Mouse (Mus musculus): ENCODE measurements around the gene Myh7.

Myh7 gene

DNA sequence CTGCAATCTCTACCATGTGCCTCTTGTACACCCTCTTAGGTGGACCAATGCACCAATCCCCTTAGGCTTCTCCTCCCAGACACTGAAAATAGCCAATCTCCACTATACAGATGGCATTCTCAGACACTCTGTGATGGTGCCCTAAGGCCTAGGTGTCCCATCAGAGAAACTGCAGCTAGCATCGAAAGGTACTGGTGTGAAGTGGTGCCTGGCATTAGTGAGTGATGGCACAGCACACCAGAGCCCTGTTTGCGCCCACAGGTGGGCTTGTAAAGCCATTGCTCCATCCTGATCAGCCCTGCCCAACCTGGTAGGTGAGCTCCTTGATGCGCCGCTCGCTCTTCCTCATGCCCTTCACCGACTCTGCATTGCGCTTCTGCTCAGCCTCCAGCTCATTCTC, 50.5 kb downstream of the Myh7 start:
- no peak for DNase-seq (ENCODE audit: low spot score in 2 of 2)

DNA sequence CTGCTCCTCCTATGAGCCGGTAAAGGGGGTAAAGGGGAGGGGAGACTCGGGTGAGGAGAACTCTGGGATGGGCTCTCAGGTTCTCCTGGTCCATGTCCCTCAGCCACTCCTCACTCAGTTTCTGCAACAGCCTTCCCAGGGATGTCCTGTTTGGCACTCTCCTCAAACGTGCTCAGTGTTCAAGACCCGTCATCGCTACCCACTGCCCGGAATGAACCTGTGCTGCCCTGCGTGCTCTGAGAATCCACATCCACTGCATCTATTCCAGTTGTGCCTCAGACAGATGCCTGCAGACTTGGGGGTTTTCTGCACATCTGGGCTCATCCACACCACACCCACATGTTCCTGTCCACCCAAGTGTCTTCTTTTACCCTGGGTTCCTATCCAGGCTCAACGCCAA, 51.9 kb downstream of the Myh7 start:
- DNase-seq (ENCODE audit: low spot score in 2 of 2): no peak

DNA sequence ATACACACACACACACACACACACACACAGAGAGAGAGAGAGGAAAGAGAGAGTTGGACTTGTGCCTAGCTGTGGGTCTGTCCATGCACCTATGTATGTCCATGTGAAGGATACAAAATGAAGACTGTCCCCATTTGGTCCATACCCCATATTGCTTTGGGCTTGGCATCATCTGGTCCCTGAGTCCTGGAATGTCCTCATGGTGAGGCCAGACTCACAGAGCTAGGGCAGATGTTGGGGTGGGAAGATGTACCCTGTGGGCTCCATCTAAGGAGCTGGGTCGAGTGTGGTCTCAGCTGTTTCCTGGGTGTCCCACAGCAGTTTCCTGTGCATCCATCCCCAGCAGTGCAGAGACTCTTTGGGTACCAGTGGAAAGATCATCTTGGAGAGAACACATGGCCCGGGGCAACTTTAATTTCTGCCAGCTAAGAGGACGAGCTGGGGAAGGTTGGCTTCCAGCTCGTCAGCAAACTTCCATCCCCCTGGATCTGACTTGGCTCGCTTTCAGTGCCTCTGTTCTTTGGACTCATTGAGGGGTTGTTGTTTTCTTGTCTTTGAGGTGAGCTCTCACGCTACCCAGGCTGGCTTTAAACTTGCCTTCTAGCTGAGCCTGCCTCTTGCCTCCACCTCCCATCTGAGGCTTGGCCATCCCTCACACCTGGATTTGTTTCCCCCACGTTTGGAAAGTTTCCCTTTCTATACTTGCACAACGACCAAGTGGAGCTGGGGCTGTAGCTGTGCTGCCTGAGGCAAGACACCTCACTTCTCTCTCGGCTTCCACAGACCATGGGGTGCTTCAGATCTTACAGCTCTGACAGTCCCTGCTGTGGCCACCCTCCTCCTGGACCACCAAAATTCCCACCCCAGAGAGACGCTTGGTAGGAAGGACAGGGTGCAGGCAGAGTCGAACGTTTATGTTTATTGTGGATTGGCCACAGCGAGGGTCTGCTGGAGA, 53.1 kb downstream of the Myh7 start:
- DNase-seq (ENCODE audit: low spot score in 2 of 2): no peak

DNA sequence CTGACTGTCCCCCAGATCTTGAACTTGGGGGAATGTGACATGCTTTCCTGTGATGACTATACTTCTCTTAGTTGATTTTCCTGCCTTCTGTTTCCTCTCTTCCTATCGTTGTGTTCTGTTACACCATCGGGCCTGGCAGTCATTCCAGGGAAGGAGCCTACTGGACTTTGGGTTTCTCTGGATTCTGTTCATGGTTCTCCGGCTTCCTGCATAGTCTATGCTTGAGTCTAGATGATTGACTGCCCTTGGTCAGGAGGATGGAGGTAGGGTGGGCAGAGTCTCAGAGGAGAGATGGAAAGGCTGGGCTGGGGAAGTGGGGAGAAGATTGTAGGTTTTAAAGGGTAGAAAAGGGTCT, 54.3 kb downstream of the Myh7 start:
- no peak for DNase-seq (ENCODE audit: low spot score in 2 of 2)

DNA sequence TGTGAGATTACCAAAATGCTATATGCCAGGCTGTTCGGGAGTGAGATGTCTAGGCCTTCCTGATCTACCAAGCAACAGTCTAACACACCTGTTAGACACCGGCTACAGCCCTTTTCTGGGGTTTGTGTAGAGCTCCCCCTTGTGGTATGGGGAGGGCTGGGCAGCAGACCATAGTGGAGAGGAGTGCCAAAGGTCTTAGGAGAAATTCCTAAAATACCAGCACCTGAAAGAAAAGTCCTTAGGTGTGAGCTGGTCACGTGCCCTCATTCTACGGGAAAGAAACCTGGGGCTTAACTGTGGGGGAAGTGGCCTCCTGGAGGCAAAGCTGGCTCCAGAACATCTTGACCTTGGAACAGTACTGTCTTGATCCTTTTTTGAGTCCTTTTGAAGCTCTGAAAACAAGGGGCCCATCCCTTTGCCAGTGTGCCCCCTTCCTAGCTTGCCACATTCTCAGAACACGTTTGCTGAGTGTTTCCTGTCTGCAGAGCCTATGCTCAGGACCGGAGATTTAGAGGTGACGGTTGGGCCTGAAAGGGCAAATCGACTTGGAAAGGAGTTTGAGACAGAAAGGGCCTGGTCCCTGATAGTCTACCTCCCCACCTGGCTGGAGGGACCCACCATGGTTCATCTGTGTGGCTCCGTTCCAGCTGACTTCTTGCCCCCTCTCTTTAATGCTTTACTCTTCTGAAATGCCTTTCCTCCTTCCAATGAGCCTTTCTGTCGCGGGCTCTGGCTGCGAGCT, 54.8 kb downstream of the Myh7 start:
- peak in 1 of 2 experiments; percentile 34 for DNase-seq (ENCODE audit: low spot score in 2 of 2)

DNA sequence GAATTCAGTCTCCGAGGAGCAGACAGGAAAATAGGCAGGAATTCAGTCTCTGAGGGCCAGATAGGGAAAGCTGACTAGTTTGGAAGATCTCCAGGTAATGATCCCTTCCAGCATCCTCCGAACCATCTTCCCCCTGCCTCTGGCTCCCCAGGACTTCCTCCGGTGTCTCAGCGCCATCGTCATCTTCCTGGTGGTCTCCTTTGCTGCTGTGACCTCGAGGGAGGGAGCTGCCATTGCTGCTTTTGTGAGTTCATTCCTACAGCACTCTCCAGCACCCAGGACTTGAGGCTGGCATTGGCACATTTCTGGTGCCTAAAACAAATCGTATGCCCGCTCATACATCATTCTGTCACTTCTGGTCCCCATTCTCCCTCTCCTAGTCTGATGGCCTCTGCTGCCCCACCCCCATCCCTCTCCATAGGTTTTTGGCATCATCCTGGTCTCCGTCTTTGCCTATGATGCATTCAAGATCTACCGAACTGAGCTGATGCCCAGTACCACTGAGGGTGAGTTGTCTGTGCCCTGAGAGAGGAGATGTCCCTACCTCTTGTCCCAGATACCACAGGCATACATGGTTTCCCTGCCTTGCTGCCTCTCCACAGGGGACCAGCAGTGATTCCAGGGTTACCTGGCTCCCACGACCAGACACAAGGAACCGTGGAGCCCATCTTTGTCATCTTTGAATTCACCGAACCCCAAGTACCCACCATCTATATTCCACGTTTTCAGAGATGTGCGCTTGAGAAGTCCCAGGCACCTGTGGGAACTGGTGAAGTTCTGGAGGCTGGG, 55.8 kb downstream of the Myh7 start:
- DNase-seq (ENCODE audit: low spot score in 2 of 2): no peak

DNA sequence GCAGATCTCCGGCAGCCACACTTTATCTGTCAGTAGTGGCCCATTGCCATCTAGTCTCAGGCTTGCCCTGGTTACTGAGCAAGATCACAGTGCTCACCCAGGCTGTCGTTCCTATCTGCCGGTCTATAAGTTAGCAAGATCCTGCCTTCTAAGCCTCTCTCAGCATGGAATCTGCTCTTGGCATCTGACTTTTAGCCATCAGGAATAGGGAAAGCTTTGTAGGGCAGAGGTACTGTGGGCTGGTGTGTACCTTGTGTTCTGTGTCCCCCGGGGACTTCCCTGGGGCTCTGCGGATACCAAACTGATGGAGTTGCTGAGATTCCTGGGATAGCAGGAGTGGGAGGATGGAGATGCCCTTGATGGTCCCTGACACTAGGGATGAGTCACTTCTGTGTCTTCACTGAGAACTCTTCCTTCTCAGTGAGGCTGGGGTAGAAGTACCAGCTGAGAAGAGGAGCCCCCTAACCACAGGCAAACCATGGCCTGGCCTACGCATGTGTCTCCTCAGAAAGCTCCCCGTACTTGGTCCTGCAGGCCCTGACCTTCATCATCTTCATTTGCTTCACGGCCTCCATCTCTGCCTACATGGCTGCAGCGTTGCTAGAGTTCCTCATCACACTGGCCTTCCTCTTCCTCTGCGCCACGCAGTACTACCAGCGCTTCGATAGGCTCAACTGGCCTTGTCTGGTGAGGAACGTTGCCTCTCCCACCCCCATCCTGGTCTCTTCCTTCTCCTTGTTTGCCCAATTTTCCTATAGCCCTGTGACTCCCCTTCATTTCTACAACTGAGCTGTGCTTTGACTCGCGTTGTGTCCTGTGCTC, 56.9 kb downstream of the Myh7 start:
- no peak for DNase-seq (ENCODE audit: low spot score in 2 of 2)

DNA sequence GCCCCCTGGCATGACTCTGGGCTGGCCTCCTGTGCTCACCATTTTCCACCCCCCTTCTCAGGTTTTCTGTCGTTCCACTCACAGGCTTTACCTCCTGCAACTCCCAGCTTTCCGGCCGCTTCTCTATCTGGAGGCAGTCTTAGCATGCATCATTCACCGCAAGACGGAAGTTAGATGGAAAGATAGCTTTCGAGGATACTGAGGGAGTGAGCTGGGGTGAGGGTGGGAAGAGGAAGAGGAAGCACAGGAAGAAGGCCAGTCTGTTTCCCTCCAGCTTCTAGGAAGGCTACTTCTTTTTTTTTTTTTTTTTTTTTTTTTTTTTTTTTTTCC, 57.6 kb downstream of the Myh7 start:
- no peak for DNase-seq (ENCODE audit: low spot score in 2 of 2)

DNA sequence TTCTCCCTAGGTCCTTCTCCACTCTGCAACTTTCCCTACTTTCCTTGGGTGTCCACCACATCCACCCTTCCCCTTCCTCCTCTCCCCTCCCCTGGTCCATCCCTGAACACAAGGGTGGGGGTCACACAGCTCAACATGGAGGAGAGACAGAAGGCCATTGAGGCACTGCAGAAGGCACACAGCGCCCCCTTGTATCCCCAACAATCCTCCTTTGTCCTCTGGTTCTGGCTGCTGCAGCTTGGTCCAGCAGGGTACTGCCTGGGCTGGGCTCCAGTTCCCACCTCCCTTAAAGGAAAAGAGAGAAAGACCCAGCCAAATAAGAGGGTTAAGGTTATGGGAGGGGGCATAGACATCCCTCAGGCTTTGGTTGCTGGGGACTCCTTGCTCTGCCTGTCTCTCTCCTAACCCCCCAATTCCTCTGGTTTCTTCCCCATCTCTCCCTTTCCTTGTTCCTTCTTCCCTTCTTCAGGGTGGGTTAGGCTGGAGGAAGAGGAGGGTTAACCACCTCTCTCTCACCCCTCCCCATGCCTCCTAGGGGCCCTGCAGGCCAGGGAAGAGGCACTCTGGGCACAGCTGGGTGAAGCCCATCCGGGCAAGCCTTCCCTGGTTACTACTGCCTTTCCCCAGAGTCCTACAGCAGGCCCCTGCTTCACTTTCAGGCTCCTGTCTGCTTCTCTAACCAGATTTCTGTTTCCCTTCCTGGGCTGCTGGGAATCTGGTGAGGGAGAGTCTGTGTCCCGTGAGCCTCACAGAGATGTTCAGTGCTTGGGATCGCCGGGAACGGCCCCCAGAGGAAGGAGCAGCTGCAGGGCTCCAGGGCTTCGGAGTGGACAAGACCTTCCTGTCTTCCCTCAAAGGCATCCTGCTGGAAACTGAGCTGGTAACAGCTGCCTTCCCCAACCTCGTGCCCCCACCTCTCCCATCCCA, 58.3 kb downstream of the Myh7 start, which contains the start of gene Cmtm5:
TSS of gene Cmtm5 (plus strand) at position 358 of the 927 bp plus-strand sequence.
- DNase-seq (ENCODE audit: low spot score in 2 of 2): peak; percentile 71 to 79

DNA sequence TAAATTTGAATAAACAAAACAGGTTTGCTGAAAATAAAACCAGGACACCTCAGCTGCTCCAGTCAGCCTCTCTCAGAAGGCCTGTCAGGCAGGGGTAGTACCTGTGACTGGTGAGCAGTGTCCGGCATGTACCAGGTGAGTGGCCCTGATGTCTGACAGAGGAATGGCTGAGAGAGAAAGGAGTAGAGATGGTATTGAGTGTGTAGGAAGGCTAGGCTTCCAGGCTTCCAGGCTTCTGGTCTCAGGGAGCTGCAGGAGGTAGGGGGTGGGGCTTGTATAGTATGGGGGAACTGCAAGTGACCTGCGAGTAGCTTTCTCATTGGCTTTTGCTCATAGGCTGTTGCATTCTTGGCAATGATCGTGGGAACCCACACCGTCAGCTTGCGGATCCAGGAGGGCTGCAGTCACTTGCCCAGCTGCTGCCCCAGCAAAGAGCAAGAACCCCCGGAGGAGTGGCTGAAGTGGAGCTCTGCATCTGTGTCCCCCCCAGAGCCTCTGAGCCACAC, 61.7 kb downstream of the Myh7 start, which contains the start of gene Il25:
TSS of gene Il25 (plus strand) at position 51 of the 506 bp plus-strand sequence.
- DNase-seq (ENCODE audit: low spot score in 2 of 2): no peak

DNA sequence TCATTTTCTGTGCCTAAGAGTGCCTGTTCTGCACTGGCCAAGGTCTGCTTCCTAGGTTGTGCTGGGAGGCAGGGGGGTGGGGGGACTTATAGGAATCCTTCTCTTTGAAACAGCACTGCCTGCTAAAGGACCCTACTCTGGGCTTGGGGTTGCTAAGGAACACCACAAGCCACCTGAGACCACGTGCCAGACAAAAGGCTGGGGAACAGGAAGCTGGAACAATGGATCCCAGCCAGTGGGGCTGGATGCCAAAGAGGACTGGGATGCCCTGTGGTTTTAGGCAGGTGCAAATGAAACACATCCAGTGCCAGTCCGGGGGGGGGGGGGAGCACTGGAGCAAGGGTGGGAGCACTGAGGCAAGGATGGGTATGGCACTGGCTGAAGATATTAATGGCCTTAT, 64.0 kb downstream of the Myh7 start:
- no peak for DNase-seq (ENCODE audit: low spot score in 2 of 2)

DNA sequence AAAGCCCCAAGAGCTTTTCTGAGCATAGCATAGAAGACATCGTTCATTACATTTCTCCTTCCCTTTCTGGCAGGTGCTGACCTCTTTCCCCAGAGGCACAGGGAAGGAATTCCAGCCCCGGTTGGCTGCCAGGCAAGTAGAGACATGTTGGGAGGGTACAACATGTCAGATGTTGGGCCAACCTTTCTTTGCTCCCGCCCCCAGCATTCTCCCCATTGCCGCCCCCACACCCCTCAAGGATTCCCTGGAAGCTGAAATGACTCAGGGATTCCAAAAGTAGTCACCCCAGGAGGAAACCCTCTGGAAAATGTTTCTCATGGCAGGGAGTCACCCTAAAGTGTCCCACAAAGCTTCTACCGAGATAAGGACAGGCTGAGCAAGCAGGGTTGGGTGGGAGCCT, 64.6 kb downstream of the Myh7 start:
- no peak for DNase-seq (ENCODE audit: low spot score in 2 of 2)

DNA sequence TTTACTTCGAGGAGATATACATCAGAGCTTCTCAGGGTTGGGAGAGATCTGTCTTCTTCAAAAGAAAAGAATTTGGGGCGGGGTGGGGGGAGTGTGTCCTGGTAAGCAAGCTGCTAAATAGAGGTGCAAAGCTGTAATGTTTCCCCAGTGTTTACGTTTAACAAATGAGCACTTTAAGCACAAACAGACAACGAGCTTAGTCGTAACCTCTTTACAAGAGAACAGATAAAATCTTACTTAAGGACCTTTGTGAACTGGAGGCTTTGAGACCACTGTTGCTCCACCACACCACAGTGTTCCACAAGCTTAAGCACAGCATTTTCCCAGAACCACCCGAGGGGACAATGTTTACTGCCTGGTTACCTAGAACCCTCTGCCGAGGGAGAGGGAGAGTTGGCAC, 67.1 kb downstream of the Myh7 start:
- no peak for DNase-seq (ENCODE audit: low spot score in 2 of 2)

DNA sequence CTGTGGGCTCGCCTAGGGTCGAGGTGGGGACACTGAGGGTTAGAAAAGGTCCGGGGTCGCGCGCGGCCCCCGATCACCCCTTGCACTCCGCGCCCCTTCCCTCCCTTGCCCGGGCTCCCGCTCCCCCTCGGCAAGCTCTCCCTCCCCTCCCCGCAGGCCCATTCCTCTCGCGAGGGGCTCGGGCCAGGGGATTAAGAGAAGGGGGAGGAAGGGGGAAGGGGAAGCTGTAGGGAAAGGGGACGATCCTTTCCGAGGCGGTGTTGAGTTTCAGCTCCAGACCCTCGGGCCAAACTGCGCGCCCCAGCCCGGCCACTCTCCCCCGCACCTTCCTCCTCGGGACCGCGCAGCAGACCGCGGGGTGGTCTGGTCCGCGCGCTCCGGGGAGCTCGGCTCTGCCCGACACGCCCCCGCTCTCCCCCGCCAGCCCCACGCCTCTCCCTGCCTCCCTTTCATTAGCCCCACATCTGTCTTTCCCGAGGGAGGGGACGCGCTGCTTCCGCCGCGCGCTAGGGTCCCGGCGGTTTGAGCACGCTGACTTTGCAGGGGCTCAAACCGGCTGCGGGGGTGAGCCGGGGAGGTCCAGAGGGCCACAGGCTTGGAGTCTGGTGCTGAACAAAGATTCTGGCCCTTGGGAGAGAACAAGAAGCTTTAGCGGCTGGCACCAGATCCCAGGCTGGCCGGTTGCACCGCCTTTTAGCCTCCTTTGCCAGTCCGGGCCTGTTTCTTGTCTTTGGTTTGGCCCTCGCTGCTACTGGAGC, 67.8 kb downstream of the Myh7 start:
- DNase-seq (ENCODE audit: low spot score in 2 of 2): peak in 1 of 2 experiments; percentile 44

DNA sequence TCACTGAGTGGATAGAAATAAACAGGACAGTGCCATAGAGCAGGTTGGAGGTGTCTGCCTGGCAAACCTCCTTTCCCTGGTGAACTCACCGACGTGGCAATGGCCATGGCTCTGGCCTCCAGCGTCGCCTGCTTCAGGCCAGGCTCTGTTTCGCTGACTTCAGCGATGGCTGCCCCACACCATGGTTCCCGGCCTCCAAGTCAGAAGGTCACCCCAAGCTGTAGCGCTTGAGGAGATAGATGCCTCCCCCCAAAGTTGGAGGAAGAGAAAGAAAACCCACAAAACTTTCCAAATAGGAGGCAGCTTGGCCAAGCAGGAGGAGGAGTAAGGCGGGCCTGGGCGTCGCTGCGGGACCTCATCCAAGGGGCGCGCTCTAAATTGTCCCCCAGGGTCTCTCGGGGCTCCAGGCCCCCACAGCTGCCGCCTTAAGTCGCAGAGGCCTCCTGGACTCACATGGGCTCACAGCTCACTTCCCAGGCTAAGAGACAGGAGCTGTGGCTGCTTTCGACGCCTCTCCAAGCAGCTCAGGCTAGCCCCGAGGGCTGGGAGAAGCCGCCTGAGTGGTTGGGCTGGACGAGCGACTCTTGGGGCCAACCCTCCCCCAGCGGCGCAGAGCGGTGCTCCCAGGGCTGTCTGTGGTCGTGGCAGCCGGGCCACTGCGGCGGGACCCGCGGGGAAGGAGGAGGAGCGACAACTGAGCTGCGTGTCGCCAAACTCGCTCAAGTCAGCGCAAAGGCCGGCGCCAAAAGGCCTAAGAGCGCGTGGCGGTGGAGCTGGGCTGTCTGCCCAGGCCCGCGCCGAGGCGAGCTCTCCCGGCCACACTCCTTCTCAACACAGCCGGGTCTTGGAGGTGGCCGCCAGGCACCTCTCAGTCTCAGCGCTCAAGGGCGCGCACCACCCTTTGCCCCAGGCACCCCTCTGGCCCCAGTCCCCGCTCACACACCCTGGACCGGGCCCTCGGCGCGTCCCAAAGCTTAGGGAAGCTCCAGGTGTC, 68.8 kb downstream of the Myh7 start, which contains the start of gene Efs:
TSS of gene Efs (minus strand) at position 778 of the 994 bp plus-strand sequence.
- peak in 1 of 2 experiments; percentile 52 for DNase-seq (ENCODE audit: low spot score in 2 of 2)

DNA sequence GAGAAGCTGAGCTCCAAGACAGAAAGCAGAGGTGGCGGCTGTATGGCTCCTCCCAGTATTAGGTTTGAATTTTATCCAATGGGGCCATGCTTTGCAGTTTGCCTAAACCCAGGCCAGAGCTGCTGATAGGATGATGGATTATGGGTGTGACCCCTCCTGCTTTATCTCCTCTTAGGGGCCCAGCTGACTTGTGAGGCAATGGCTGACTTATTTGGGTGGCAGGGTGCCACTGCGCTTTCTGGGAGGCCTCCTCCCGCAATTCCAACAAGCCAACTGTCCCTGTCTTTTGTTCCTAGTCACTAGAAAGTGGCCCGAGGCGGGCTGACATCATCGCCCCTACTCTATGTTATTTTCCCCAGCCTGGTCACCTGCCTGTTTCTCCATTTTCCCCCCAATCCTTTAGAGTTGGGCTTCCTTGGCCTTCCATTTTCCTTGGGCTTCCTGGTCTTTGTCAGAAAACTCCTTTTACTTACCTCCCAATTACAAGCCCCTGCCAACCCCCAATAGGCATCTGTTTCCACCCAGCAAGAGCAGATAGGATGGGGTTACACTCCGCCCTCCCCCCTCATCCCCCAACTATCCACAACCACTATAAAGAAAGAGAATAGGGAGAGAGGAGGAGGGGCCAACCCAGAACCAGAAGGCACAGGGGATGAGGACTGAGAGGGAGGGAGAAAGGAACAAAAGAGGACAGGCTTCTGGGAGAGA, 69.6 kb downstream of the Myh7 start:
- no peak for DNase-seq (ENCODE audit: low spot score in 2 of 2)

All from frontal cortex, postnatal 10 days (tissue).